Mouse (Mus musculus): ENCODE measurements around the gene Grin2d. TPM values are rescaled to one million over a fixed set of nuclear protein-coding genes. Genes with fewer than 3 reads are reported as not detected.

Grin2d gene
- total and polyA plus RNA-seq, 2 experiments from 2014 or later, result 6.6 to 51.6 TPM

GRCm38 (mm10) chr7:45869107-45869670 lies 9.0 kb downstream of the Grin2d start:
- peaks cover 20% of the 10 kb centered on the region for H3K4me1 ChIP-seq (ENCODE audit: insufficient read depth, low read length)
- ATAC-seq (ENCODE audit: low FRiP score) (no peak), DNase-seq (ENCODE audit: low spot score) (peak; percentile 48)
- peak overlapping the region; percentile 91 for H3K9ac ChIP-seq (replicated peaks; ENCODE audit: low read length, poor library complexity, severe bottlenecking)
- peak overlapping the region; percentile 70 for H3K27ac ChIP-seq (ENCODE audit: low read depth, low read length)
- H3K4me2 ChIP-seq (ENCODE audit: low read depth, low read length, poor library complexity, severe bottlenecking), result peak overlapping the region; percentile 88
- H3K27me3 ChIP-seq (ENCODE audit: insufficient read depth, low read length), result no peaks in the 10 kb centered on the region
- no peaks in the 10 kb centered on the region for H3K36me3 ChIP-seq (ENCODE audit: insufficient read depth, low read length)
- no peak for TF ChIP-seq CTCF (IDR thresholded peaks at IDR 0.05)
- no peaks in the 10 kb centered on the region for H3K9me3 ChIP-seq (ENCODE audit: low read length)
- H3K4me3 ChIP-seq (ENCODE audit: low read depth, low read length), result peak overlapping the region; percentile 71
- WGBS, result 6% methylated on average over 8 of the region's 8 CpGs

GRCm38 (mm10) chr7:45867871-45868270 lies 10.3 kb downstream of the Grin2d start:
- H3K4me1 ChIP-seq (ENCODE audit: insufficient read depth, low read length), result peaks cover 15% of the 10 kb centered on the region
- DNase-seq (ENCODE audit: low spot score) (no peak), ATAC-seq (ENCODE audit: low FRiP score) (no peak)
- WGBS, result 4% methylated on average over 2 of the region's 2 CpGs
- no peaks in the 10 kb centered on the region for H3K9me3 ChIP-seq (ENCODE audit: low read length)
- no peak for TF ChIP-seq CTCF (IDR thresholded peaks at IDR 0.05)
- peak overlapping the region; percentile 91 for H3K9ac ChIP-seq (replicated peaks; ENCODE audit: low read length, poor library complexity, severe bottlenecking)
- peak overlapping the region; percentile 71 for H3K4me3 ChIP-seq (ENCODE audit: low read depth, low read length)
- peak overlapping the region; percentile 88 for H3K4me2 ChIP-seq (ENCODE audit: low read depth, low read length, poor library complexity, severe bottlenecking)
- no peak overlapping the region for H3K27ac ChIP-seq (ENCODE audit: low read depth, low read length)
- no peaks in the 10 kb centered on the region for H3K36me3 ChIP-seq (ENCODE audit: insufficient read depth, low read length)
- no peaks in the 10 kb centered on the region for H3K27me3 ChIP-seq (ENCODE audit: insufficient read depth, low read length)

GRCm38 (mm10) chr7:45865925-45866910 lies 12.0 kb downstream of the Grin2d start:
- Histone ChIP-seq H3K27me3 (ENCODE audit: insufficient read depth, low read length) (peaks cover 4% of the 10 kb centered on the region; the same call in 1 of the 2 replicates), H3K27ac (ENCODE audit: low read depth, low read length) (peak overlapping the region; percentile 69), H3K9ac (replicated peaks; ENCODE audit: low read length, poor library complexity, severe bottlenecking) (peak overlapping the region; percentile 91), H3K4me2 (ENCODE audit: low read depth, low read length, poor library complexity, severe bottlenecking) (peak overlapping the region; percentile 88), H3K4me3 (ENCODE audit: low read depth, low read length) (peak overlapping the region; percentile 71), H3K4me1 (ENCODE audit: insufficient read depth, low read length) (peaks cover 15% of the 10 kb centered on the region), H3K9me3 (ENCODE audit: low read length) (no peaks in the 10 kb centered on the region), H3K36me3 (ENCODE audit: insufficient read depth, low read length) (peaks cover 5% of the 10 kb centered on the region; the same call in 1 of the 2 replicates)
- no peak for TF ChIP-seq CTCF (IDR thresholded peaks at IDR 0.05)
- WGBS, result 1% methylated on average over 110 of the region's 117 CpGs
- DNase-seq (ENCODE audit: low spot score) (peak; percentile 96), ATAC-seq (ENCODE audit: low FRiP score) (peak; percentile 62)

- Histone ChIP-seq H3K9me3 (ENCODE audit: low read length) (no peaks in the 10 kb centered on the region), H3K27ac (ENCODE audit: low read depth, low read length) (no peak overlapping the region), H3K36me3 (ENCODE audit: insufficient read depth, low read length) (peaks cover 7% of the 10 kb centered on the region; the same call in 1 of the 2 replicates), H3K27me3 (ENCODE audit: insufficient read depth, low read length) (peaks cover 4% of the 10 kb centered on the region; the same call in 1 of the 2 replicates), H3K4me1 (ENCODE audit: insufficient read depth, low read length) (peaks cover 15% of the 10 kb centered on the region), H3K4me3 (ENCODE audit: low read depth, low read length) (no peak overlapping the region), H3K9ac (replicated peaks; ENCODE audit: low read length, poor library complexity, severe bottlenecking) (no peak overlapping the region), H3K4me2 (ENCODE audit: low read depth, low read length, poor library complexity, severe bottlenecking) (no peak overlapping the region)
- no peak for TF ChIP-seq CTCF (IDR thresholded peaks at IDR 0.05)
- 61% methylated on average over 3 of the region's 3 CpGs for WGBS
- DNase-seq (ENCODE audit: low spot score) (no peak), ATAC-seq (ENCODE audit: low FRiP score) (no peak)
Measured at GRCm38 (mm10) chr7:45864435-45864834, 13.7 kb downstream of the Grin2d start.

- H3K4me1 ChIP-seq (ENCODE audit: insufficient read depth, low read length), result peaks cover 9% of the 10 kb centered on the region
- H3K4me2 ChIP-seq (ENCODE audit: low read depth, low read length, poor library complexity, severe bottlenecking), result no peak overlapping the region
- ATAC-seq (ENCODE audit: low FRiP score) (no peak), DNase-seq (ENCODE audit: low spot score) (no peak)
- H3K27ac ChIP-seq (ENCODE audit: low read depth, low read length), result no peak overlapping the region
- H3K36me3 ChIP-seq (ENCODE audit: insufficient read depth, low read length), result peaks cover 7% of the 10 kb centered on the region; the same call in 1 of the 2 replicates
- WGBS, result 89% methylated on average over 7 of the region's 7 CpGs
- H3K27me3 ChIP-seq (ENCODE audit: insufficient read depth, low read length), result peaks cover 4% of the 10 kb centered on the region; the same call in 1 of the 2 replicates
- no peak for TF ChIP-seq CTCF (IDR thresholded peaks at IDR 0.05)
- no peak overlapping the region for H3K4me3 ChIP-seq (ENCODE audit: low read depth, low read length)
- H3K9ac ChIP-seq (replicated peaks; ENCODE audit: low read length, poor library complexity, severe bottlenecking), result no peak overlapping the region
- no peaks in the 10 kb centered on the region for H3K9me3 ChIP-seq (ENCODE audit: low read length)
Measured at GRCm38 (mm10) chr7:45862804-45863203, 15.4 kb downstream of the Grin2d start.
